Mouse (Mus musculus) midbrain, embryonic 12.5 days (tissue): ENCODE results near the gene Arsg. TPM values are rescaled to one million over a fixed set of nuclear protein-coding genes. Genes with fewer than 3 reads are reported as not detected.

Source experiments
- ATAC-seq: fragments of 200-750 bp; cut with Nextera tagmentation; 2 replicates; pipeline ENCODE4 v1.8.0; 2017; ENCODE audit warnings: low read depth, moderate TSS enrichment, moderate library complexity; ENCODE audit not compliant: low FRiP score
- H3K27ac ChIP-seq: fragments of 300-500 bp; sonication (generic); replicated peaks from 2 replicates; pipeline ENCODE4 v1.5.1; 2016; ENCODE audit warnings: mild to moderate bottlenecking
- H3K27me3 ChIP-seq: fragments of 300-500 bp; sonication (generic); 2 replicates; pipeline ENCODE4 v1.6.1; 2016; ENCODE audit warnings: mild to moderate bottlenecking
- H3K36me3 ChIP-seq: fragments of 300-500 bp; sonication (generic); 2 replicates; pipeline ENCODE4 v1.6.1; 2016
- H3K4me1 ChIP-seq: fragments of 300-500 bp; sonication (generic); 2 replicates; pipeline ENCODE4 v1.6.1; 2016
- H3K4me2 ChIP-seq: fragments of 300-500 bp; sonication (generic); replicated peaks from 2 replicates; pipeline ENCODE4 v1.6.1; 2016; ENCODE audit warnings: mild to moderate bottlenecking, moderate library complexity
- H3K4me3 ChIP-seq: fragments of 300-500 bp; sonication (generic); 2 replicates; pipeline ENCODE4 v1.5.1; 2016; ENCODE audit warnings: mild to moderate bottlenecking
- H3K9ac ChIP-seq: fragments of 300-500 bp; sonication (generic); replicated peaks from 2 replicates; pipeline ENCODE4 v1.6.1; 2016; ENCODE audit warnings: mild to moderate bottlenecking, moderate library complexity
- H3K9me3 ChIP-seq: fragments of 300-500 bp; sonication (generic); 2 replicates; pipeline ENCODE4 v1.6.1; 2016; ENCODE audit warnings: mild to moderate bottlenecking
- WGBS: fragments of 180-500 bp; shearing (Covaris S2); methylation state at CpG from one replicate; pipeline ENCODE4 v1.1.7; 2016; 5-methylcytosine and 5-hydroxymethylcytosine counted together
- polyA plus RNA-seq: library from polyadenylated mRNA; unstranded; fragments of >200 nt; fragmentation: Nextera tagmentation; extraction: Ambion mirVana; gene quantifications from 2 replicates; pipeline ENCODE4 v1.2.1, GENCODE M21; 2016

Arsg gene
- polyA plus RNA-seq, 1 experiment from 2014 or later, result 2.4 TPM

- ATAC-seq, result no peak
- 84% methylated on average over 3 of the region's 3 CpGs for WGBS
- no peak overlapping the region for H3K4me3 ChIP-seq
These were observed 105.4 kb downstream of the Arsg start for GRCm38 (mm10) chr11:109578536-109578935.

GRCm38 (mm10) chr11:109579999-109580398 is 106.8 kb downstream of the Arsg start:
- H3K36me3 ChIP-seq, result no peaks in the 10 kb centered on the region
- H3K9me3 ChIP-seq, result no peaks in the 10 kb centered on the region
- H3K27me3 ChIP-seq, result no peaks in the 10 kb centered on the region
- 87% methylated on average over 9 of the region's 9 CpGs for WGBS
- H3K9ac ChIP-seq, result no peak overlapping the region
- H3K27ac ChIP-seq, result no peak overlapping the region
- no peaks in the 10 kb centered on the region; the same call in 1 of the 2 replicates for H3K4me1 ChIP-seq
- no peak overlapping the region for H3K4me3 ChIP-seq
- no peak overlapping the region for H3K4me2 ChIP-seq
- ATAC-seq, result no peak

More at GRCm38 (mm10) chr11:109578536-109578935, 105.4 kb downstream of the Arsg start:
- no peaks in the 10 kb centered on the region for H3K36me3 ChIP-seq
- no peak overlapping the region for H3K9ac ChIP-seq
- H3K27me3 ChIP-seq, result no peaks in the 10 kb centered on the region
- H3K27ac ChIP-seq, result no peak overlapping the region
- no peaks in the 10 kb centered on the region; the same call in 1 of the 2 replicates for H3K4me1 ChIP-seq
- H3K4me2 ChIP-seq, result no peak overlapping the region
- no peaks in the 10 kb centered on the region for H3K9me3 ChIP-seq

- Histone ChIP-seq H3K4me3 (no peak overlapping the region), H3K36me3 (no peaks in the 10 kb centered on the region), H3K27ac (no peak overlapping the region), H3K4me2 (no peak overlapping the region), H3K9me3 (no peaks in the 10 kb centered on the region), H3K9ac (no peak overlapping the region), H3K4me1 (no peaks in the 10 kb centered on the region; the same call in 1 of the 2 replicates), H3K27me3 (no peaks in the 10 kb centered on the region)
- 80% methylated on average over 14 of the region's 14 CpGs for WGBS
- ATAC-seq, result no peak
These were observed 110.8 kb downstream of the Arsg start for GRCm38 (mm10) chr11:109583986-109584385.

GRCm38 (mm10) chr11:109584843-109585713 is 111.9 kb downstream of the Arsg start:
- Histone ChIP-seq H3K36me3 (no peaks in the 10 kb centered on the region), H3K9ac (no peak overlapping the region), H3K27ac (no peak overlapping the region), H3K4me1 (no peaks in the 10 kb centered on the region; the same call in 1 of the 2 replicates), H3K4me2 (no peak overlapping the region), H3K27me3 (no peaks in the 10 kb centered on the region), H3K9me3 (no peaks in the 10 kb centered on the region), H3K4me3 (no peak overlapping the region)
- ATAC-seq, result peak; percentile 74
- 48% methylated on average over 11 of the region's 11 CpGs for WGBS

GRCm38 (mm10) chr11:109586424-109586823 is 113.2 kb downstream of the Arsg start:
- WGBS, result 89% methylated on average over 2 of the region's 2 CpGs
- Histone ChIP-seq H3K4me2 (no peak overlapping the region), H3K36me3 (no peaks in the 10 kb centered on the region), H3K4me3 (no peak overlapping the region), H3K4me1 (no peaks in the 10 kb centered on the region; the same call in 1 of the 2 replicates), H3K27ac (no peak overlapping the region), H3K9ac (no peak overlapping the region), H3K27me3 (no peaks in the 10 kb centered on the region), H3K9me3 (no peaks in the 10 kb centered on the region)
- no peak for ATAC-seq

GRCm38 (mm10) chr11:109587019-109587418 is 113.8 kb downstream of the Arsg start:
- Histone ChIP-seq H3K9ac (no peak overlapping the region), H3K36me3 (no peaks in the 10 kb centered on the region), H3K27ac (no peak overlapping the region), H3K9me3 (no peaks in the 10 kb centered on the region), H3K4me3 (no peak overlapping the region), H3K4me2 (no peak overlapping the region), H3K4me1 (no peaks in the 10 kb centered on the region; the same call in 1 of the 2 replicates), H3K27me3 (no peaks in the 10 kb centered on the region)
- WGBS, result 61% methylated on average over 13 of the region's 13 CpGs
- ATAC-seq, result no peak

- H3K27me3 ChIP-seq, result no peaks in the 10 kb centered on the region
- H3K4me1 ChIP-seq, result no peaks in the 10 kb centered on the region; the same call in 1 of the 2 replicates
- 82% methylated on average over 15 of the region's 15 CpGs for WGBS
- ATAC-seq, result no peak
- H3K4me2 ChIP-seq, result no peak overlapping the region
- H3K9me3 ChIP-seq, result no peaks in the 10 kb centered on the region
- H3K27ac ChIP-seq, result no peak overlapping the region
- H3K36me3 ChIP-seq, result no peaks in the 10 kb centered on the region
- H3K9ac ChIP-seq, result no peak overlapping the region
- H3K4me3 ChIP-seq, result no peak overlapping the region
These were observed 114.6 kb downstream of the Arsg start for GRCm38 (mm10) chr11:109587638-109588374.

- Histone ChIP-seq H3K4me3 (no peak overlapping the region), H3K4me2 (no peak overlapping the region), H3K36me3 (no peaks in the 10 kb centered on the region), H3K4me1 (no peaks in the 10 kb centered on the region), H3K9ac (no peak overlapping the region), H3K27ac (no peak overlapping the region), H3K27me3 (no peaks in the 10 kb centered on the region), H3K9me3 (no peaks in the 10 kb centered on the region)
- no peak for ATAC-seq
- 91% methylated on average over 8 of the region's 8 CpGs for WGBS
These were observed 116.8 kb downstream of the Arsg start for GRCm38 (mm10) chr11:109590012-109590411.

GRCm38 (mm10) chr11:109591511-109591910 is 118.3 kb downstream of the Arsg start:
- Histone ChIP-seq H3K4me3 (no peak overlapping the region), H3K27ac (no peak overlapping the region), H3K9me3 (no peaks in the 10 kb centered on the region), H3K4me1 (no peaks in the 10 kb centered on the region), H3K4me2 (no peak overlapping the region), H3K9ac (no peak overlapping the region), H3K36me3 (no peaks in the 10 kb centered on the region), H3K27me3 (no peaks in the 10 kb centered on the region)
- 85% methylated on average over 4 of the region's 4 CpGs for WGBS
- ATAC-seq, result no peak

GRCm38 (mm10) chr11:109593200-109593981 is 120.2 kb downstream of the Arsg start:
- ATAC-seq, result no peak
- Histone ChIP-seq H3K9me3 (no peaks in the 10 kb centered on the region), H3K27ac (no peak overlapping the region), H3K4me1 (no peaks in the 10 kb centered on the region), H3K9ac (no peak overlapping the region), H3K4me2 (no peak overlapping the region), H3K27me3 (no peaks in the 10 kb centered on the region), H3K36me3 (0 out of 2 replicates have a peak, but pooled peaks cover 4% of the 10 kb centered on the region), H3K4me3 (no peak overlapping the region)
- 73% methylated on average over 6 of the region's 6 CpGs for WGBS

- H3K4me3 ChIP-seq, result no peak overlapping the region
- ATAC-seq, result no peak
- 0 out of 2 replicates have a peak, but pooled peaks cover 4% of the 10 kb centered on the region for H3K36me3 ChIP-seq
- no peaks in the 10 kb centered on the region for H3K4me1 ChIP-seq
- WGBS, result 90% methylated on average over 8 of the region's 8 CpGs
- no peaks in the 10 kb centered on the region for H3K9me3 ChIP-seq
- H3K27ac ChIP-seq, result no peak overlapping the region
- H3K4me2 ChIP-seq, result no peak overlapping the region
- H3K27me3 ChIP-seq, result no peaks in the 10 kb centered on the region
- no peak overlapping the region for H3K9ac ChIP-seq
These were observed 121.6 kb downstream of the Arsg start for GRCm38 (mm10) chr11:109594761-109595160.
